Mouse (Mus musculus): ENCODE data around the gene Gpr132.

- TF ChIP-seq POLR2A (IDR thresholded peaks at IDR 0.05; ENCODE audit: extremely low read depth, insufficient read depth, low read length) (no peak), CTCF (IDR thresholded peaks at IDR 0.05; ENCODE audit: low read depth, low read length) (no peak)
These were observed 37.0 kb upstream of the Gpr132 start for GRCm38 (mm10) chr12:112905001-112905400.
